Mouse (Mus musculus): Measurements from ENCODE around the gene Olfr282. TPM values are rescaled to one million over a fixed set of nuclear protein-coding genes. Genes with fewer than 3 reads are reported as not detected.
"Not testable (repeated sequence)": the region's sequence is repeated elsewhere in the genome, so short reads cannot be mapped to it uniquely, and the experiment has no call there.

Olfr282 gene
- polyA plus RNA-seq (2015; fragmentation: Nextera tagmentation; extraction: Ambion mirVana), result not detected in 2 replicates

GRCm38 (mm10) chr15:98430925-98431324 lies at the start of gene Olfr282:
Olfr282 (plus strand) TSS chr15:98431225.
- H3K4me1 ChIP-seq (replicated peaks; ENCODE audit: control insufficient read depth, insufficient read depth); ATAC-seq (ENCODE audit: low FRiP score, low TSS enrichment); DNase-seq (ENCODE audit: low spot score); H3K36me3 ChIP-seq (ENCODE audit: control insufficient read depth, insufficient read depth, low read length); H3K4me2 ChIP-seq (replicated peaks; ENCODE audit: low read depth); H3K9me3 ChIP-seq (ENCODE audit: control insufficient read depth, low read length); H3K9ac ChIP-seq (ENCODE audit: low read length); H3K27me3 ChIP-seq (ENCODE audit: control insufficient read depth, insufficient read depth, low read length); H3K27ac ChIP-seq (replicated peaks); H3K4me3 ChIP-seq (ENCODE audit: low read depth, low read length): not testable (repeated sequence)
- WGBS, result 68% methylated on average over 5 of the region's 5 CpGs

GRCm38 (mm10) chr15:98387621-98388020 lies 43.4 kb upstream of the Olfr282 start:
- Histone ChIP-seq H3K4me3 (ENCODE audit: low read depth, low read length) (no peak overlapping the region), H3K36me3 (ENCODE audit: control insufficient read depth, insufficient read depth, low read length) (no peaks in the 10 kb centered on the region), H3K9ac (ENCODE audit: low read length) (no peak overlapping the region), H3K27ac (replicated peaks) (no peak overlapping the region), H3K9me3 (ENCODE audit: control insufficient read depth, low read length) (no peaks in the 10 kb centered on the region), H3K4me1 (replicated peaks; ENCODE audit: control insufficient read depth, insufficient read depth) (no peaks in the 10 kb centered on the region), H3K4me2 (replicated peaks; ENCODE audit: low read depth) (no peak overlapping the region), H3K27me3 (ENCODE audit: control insufficient read depth, insufficient read depth, low read length) (no peaks in the 10 kb centered on the region)
- DNase-seq (ENCODE audit: low spot score), result no peak
- TF ChIP-seq EP300 (optimal IDR thresholded peaks at IDR 0.05) (no peak), CTCF (IDR thresholded peaks at IDR 0.05; ENCODE audit: low read depth) (no peak)
- no peak for ATAC-seq (ENCODE audit: low FRiP score, low TSS enrichment)
- WGBS, result 81% methylated on average over 2 of the region's 2 CpGs

GRCm38 (mm10) chr15:98389796-98390195 lies 41.2 kb upstream of the Olfr282 start:
- no peak for TF ChIP-seq EP300 (optimal IDR thresholded peaks at IDR 0.05)
- peak; percentile 94 for TF ChIP-seq CTCF (IDR thresholded peaks at IDR 0.05; ENCODE audit: low read depth)
- Histone ChIP-seq H3K9ac (ENCODE audit: low read length) (no peak overlapping the region), H3K36me3 (ENCODE audit: control insufficient read depth, insufficient read depth, low read length) (no peaks in the 10 kb centered on the region), H3K27me3 (ENCODE audit: control insufficient read depth, insufficient read depth, low read length) (no peaks in the 10 kb centered on the region), H3K9me3 (ENCODE audit: control insufficient read depth, low read length) (no peaks in the 10 kb centered on the region), H3K27ac (replicated peaks) (no peak overlapping the region), H3K4me3 (ENCODE audit: low read depth, low read length) (no peak overlapping the region), H3K4me2 (replicated peaks; ENCODE audit: low read depth) (no peak overlapping the region), H3K4me1 (replicated peaks; ENCODE audit: control insufficient read depth, insufficient read depth) (no peaks in the 10 kb centered on the region)
- WGBS, result 25% methylated on average over 7 of the region's 7 CpGs
- DNase-seq (ENCODE audit: low spot score) (peak; percentile 81), ATAC-seq (ENCODE audit: low FRiP score, low TSS enrichment) (peak; percentile 35; the same call in 1 of the 2 replicates)

- Histone ChIP-seq H3K27me3 (ENCODE audit: control insufficient read depth, insufficient read depth, low read length) (no peaks in the 10 kb centered on the region), H3K36me3 (ENCODE audit: control insufficient read depth, insufficient read depth, low read length) (no peaks in the 10 kb centered on the region), H3K4me3 (ENCODE audit: low read depth, low read length) (no peak overlapping the region), H3K9me3 (ENCODE audit: control insufficient read depth, low read length) (no peaks in the 10 kb centered on the region), H3K4me2 (replicated peaks; ENCODE audit: low read depth) (no peak overlapping the region), H3K4me1 (replicated peaks; ENCODE audit: control insufficient read depth, insufficient read depth) (no peaks in the 10 kb centered on the region), H3K27ac (replicated peaks) (no peak overlapping the region), H3K9ac (ENCODE audit: low read length) (no peak overlapping the region)
- DNase-seq (ENCODE audit: low spot score) (no peak), ATAC-seq (ENCODE audit: low FRiP score, low TSS enrichment) (0 out of 2 replicates have a peak, but pooled peaks have one; percentile 32)
- 60% methylated on average over 10 of the region's 10 CpGs for WGBS
- TF ChIP-seq CTCF (IDR thresholded peaks at IDR 0.05; ENCODE audit: low read depth) (no peak), EP300 (optimal IDR thresholded peaks at IDR 0.05) (no peak)
Measured at GRCm38 (mm10) chr15:98391081-98391902, 39.7 kb upstream of the Olfr282 start.

- DNase-seq (ENCODE audit: low spot score), result no peak
Measured at GRCm38 (mm10) chr15:98391903-98392187, 39.2 kb upstream of the Olfr282 start.

GRCm38 (mm10) chr15:98397136-98397535 lies 33.9 kb upstream of the Olfr282 start:
- Histone ChIP-seq H3K9me3 (ENCODE audit: control insufficient read depth, low read length) (no peaks in the 10 kb centered on the region), H3K4me2 (replicated peaks; ENCODE audit: low read depth) (no peak overlapping the region), H3K9ac (ENCODE audit: low read length) (no peak overlapping the region), H3K4me1 (replicated peaks; ENCODE audit: control insufficient read depth, insufficient read depth) (no peaks in the 10 kb centered on the region), H3K4me3 (ENCODE audit: low read depth, low read length) (no peak overlapping the region), H3K36me3 (ENCODE audit: control insufficient read depth, insufficient read depth, low read length) (no peaks in the 10 kb centered on the region), H3K27ac (replicated peaks) (no peak overlapping the region), H3K27me3 (ENCODE audit: control insufficient read depth, insufficient read depth, low read length) (no peaks in the 10 kb centered on the region)
- DNase-seq (ENCODE audit: low spot score) (no peak), ATAC-seq (ENCODE audit: low FRiP score, low TSS enrichment) (no peak)
- WGBS, result 52% methylated on average over 1 of the region's 1 CpGs
- TF ChIP-seq CTCF (IDR thresholded peaks at IDR 0.05; ENCODE audit: low read depth), result no peak
- TF ChIP-seq EP300 (optimal IDR thresholded peaks at IDR 0.05), result no peak

More at GRCm38 (mm10) chr15:98391903-98392187, 39.2 kb upstream of the Olfr282 start:
- Histone ChIP-seq H3K4me1 (replicated peaks; ENCODE audit: control insufficient read depth, insufficient read depth) (no peaks in the 10 kb centered on the region), H3K36me3 (ENCODE audit: control insufficient read depth, insufficient read depth, low read length) (no peaks in the 10 kb centered on the region), H3K27ac (replicated peaks) (no peak overlapping the region), H3K27me3 (ENCODE audit: control insufficient read depth, insufficient read depth, low read length) (no peaks in the 10 kb centered on the region), H3K9me3 (ENCODE audit: control insufficient read depth, low read length) (no peaks in the 10 kb centered on the region), H3K4me2 (replicated peaks; ENCODE audit: low read depth) (no peak overlapping the region), H3K9ac (ENCODE audit: low read length) (no peak overlapping the region), H3K4me3 (ENCODE audit: low read depth, low read length) (no peak overlapping the region)
- ATAC-seq (ENCODE audit: low FRiP score, low TSS enrichment), result 0 out of 2 replicates have a peak, but pooled peaks have one; percentile 15
- 26% methylated on average over 2 of the region's 2 CpGs for WGBS
- TF ChIP-seq CTCF (IDR thresholded peaks at IDR 0.05; ENCODE audit: low read depth) (0 out of 2 replicates have a peak, but pooled peaks have one; percentile 2), EP300 (optimal IDR thresholded peaks at IDR 0.05) (no peak)

Measured in stomach, postnatal 0 days (tissue).